Mouse (Mus musculus): ENCODE results near the gene Akap8l.

The Akap8l gene

DNA sequence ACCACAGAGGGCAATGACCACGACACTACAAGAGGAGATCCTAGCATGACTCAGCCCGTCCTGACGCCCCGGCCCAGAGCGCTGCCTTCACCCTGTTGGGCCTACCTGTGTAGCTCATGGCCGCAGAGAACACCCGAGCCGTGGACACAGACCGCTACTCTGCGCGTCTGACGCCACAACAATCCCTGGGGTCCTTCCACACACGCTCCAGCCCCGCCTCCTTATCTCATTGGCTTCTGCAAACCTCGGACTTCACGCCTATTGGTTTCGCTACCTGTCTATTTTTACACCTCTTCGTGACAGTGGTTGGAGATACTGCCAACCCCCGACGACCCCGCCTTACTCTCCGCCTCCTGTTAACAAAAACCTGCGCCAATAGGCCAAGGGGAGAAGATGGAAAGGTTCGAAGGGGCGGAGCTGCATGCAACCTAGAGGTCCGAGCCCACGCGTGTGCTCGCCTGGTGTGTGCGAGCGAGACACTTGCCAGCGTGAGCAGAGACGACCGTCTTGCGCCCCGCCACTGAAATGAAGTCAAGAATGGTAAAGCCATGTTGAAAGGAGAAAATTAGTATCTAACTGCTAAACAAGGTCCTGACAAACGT is at the start of gene Akap8l:
Akap8l (minus strand) TSS at position 226 of the 602 bp plus-strand sequence.
- peak; percentile 98 for DNase-seq

DNA sequence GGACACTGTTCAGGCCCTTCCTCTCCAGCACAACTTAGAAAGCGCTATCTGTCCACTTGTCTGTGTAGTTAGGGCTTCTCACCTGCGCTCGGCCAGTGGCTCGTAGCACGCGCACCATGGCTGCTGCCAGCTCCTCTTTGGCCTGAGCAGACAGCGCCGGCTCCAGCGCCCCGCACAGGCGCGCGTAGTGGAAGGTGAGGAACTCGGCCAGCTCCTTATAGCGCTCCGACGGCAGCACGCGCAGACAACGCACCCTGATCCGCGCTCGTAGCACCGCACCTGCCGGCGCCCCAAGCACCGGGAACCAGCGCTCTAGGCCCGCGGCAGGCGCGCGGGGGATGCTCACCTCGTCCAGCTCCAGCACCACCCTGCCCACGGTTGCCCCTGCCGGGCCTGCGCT is 45.9 kb upstream of the Akap8l start:
- no peak for DNase-seq

DNA sequence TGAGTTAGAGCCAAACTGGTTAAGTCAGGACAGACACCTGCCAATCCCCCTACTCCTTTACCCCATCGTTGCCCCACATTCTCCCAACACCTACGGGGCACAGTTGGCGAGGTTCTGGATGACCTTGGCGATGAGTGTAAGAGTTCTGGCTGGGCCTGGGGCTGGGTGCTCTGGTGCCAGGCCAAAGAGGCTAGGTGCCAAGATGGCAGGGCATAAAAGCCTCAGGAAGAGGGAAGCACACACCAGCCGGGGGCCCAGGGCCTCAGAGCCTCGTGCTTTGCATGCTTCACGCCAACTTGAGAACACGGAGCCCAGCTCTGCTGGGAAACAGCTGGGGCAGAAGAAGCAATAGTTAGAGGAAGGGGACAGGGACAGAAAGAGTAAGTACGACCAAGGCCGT is 43.5 kb upstream of the Akap8l start:
- no peak for DNase-seq

DNA sequence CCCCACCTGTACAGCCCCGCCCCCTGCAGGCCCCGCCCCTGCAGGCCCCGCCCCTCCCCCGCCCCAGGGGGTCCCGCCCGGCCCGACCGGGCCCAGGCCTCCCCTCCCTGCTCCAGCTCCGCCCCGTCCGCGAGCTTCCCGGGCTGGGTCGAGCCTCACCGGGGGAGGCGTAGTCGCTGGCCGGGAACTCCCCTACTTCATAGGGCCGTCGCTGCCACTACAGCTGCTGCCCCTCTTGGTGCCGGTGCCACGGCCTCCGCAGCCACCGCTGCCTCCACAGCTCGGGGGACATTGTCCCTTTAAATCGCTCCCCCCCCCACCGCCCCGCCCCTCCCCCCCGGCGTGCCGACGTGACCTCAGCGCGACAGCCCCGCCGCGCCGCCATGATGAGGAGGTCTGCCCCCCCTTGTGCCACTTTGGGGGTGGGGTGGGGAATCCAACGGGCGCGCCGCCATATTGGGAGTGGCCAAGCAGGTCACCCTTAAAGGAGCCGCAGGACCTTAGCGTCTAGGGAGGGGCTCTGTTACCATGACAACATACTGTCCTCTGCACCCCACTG is 38.8 kb upstream of the Akap8l start, which contains the start of gene Wiz:
Wiz (minus strand) TSS at position 339 of the 559 bp plus-strand sequence.
- peak; percentile 96 for DNase-seq

DNA sequence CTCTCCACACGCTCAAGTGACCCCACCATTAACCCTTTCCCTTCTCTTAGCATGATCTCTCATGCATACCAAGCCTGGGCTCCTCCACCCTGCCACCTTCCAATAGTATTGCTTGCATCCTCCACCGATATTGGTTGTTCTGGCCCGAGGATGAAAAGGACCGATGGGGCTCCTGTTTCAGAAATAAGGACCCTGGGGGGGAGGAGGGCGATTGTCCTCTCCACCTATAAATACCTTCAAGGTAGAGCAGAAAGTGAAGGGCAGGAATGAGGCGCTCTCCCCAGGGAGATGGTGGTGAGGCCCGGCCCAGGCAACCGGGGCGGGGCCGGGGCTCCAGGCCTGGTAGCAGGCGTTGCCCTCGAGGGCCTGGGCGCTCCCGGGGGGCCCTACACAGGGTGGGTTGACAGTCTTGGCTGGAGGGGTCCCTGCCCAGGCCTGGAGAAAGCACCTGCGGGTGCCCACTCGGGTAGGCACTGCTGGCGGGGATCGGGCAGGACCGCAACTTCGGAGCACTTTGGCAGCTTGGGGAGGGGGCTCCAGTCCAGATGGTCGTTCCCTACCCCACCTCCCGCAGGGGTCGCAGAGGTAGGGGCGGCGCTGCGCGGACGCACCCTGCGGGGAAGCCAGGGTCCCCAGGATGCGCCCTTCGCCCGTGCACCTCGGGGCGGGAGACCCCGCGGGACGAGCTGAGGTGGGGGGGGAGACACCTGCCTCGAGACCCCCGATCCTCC is 38.1 kb upstream of the Akap8l start:
- peak; percentile 42 for DNase-seq

DNA sequence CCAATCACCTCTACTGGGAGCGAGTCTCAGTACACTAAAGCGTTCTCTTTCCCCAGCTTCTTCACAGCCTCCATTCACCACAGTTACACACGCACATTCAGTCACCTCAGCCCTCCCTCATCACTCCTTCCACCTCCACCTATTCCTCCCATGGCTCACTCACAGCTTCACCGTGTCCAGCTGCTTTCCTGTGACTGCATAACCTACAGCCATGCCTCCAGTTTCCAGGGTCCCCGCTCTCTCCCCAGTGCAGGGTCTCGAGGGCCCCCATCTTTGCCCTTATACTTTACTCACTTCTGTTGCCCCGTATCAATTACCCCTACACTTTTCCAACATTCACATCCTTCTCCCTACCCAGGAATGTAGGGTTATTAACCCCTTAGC is 37.6 kb upstream of the Akap8l start:
- no peak for DNase-seq

DNA sequence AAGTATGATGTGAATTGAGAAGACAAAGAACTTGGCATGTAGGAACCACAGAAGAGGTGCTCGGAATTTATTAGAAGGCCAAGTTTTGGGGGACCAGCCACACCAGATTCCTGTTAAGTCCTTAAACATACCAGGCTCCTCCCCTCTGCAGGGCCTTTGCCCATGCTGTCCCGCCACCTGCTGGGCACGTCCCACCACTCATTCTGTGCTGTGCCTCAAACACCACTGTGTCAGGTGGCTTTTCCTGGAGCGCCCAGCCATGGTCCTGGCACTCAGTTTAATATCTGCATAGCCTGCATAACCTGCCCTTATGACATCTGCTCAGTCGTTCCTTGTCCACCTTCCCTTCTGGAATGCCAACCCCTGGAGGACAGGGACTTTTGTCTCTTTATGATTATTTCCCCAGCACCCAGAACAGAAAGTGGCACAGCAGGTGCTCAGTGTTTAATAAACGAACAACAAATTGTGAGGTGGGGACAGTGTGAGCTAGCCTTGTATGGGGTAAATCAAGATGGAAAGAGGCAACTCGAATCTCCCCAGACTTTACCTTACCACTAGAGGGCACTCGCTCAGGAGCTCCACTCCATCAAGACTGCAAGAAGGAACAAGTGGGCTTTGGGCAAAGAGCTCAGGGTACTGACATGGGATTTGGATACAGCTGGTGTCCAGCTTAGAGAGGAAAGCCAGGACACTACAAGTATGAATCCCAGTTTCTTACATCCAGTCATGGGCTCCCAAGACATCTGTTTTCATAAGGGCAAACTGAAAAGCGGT is 36.4 kb upstream of the Akap8l start:
- DNase-seq = peak; percentile 47

DNA sequence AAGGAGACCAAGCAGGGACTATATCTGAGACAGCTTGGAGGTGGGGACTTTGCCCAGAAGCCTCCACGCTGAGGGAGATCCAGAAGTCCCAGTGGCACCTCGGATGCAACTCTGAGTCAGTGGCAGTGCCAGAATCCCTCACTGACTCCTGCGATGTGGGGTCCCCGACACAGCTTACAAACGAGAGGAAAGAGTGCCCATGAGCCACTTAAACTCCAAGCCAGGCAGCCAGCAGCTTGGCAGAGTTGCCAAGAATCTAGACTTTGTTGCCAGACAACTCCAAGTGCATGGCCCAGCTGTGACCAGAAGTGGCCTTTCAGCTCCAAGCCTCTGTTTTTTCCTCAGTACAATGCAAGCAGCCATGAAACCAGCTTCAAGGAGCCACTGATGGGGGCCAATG is 33.3 kb upstream of the Akap8l start:
- DNase-seq = no peak

DNA sequence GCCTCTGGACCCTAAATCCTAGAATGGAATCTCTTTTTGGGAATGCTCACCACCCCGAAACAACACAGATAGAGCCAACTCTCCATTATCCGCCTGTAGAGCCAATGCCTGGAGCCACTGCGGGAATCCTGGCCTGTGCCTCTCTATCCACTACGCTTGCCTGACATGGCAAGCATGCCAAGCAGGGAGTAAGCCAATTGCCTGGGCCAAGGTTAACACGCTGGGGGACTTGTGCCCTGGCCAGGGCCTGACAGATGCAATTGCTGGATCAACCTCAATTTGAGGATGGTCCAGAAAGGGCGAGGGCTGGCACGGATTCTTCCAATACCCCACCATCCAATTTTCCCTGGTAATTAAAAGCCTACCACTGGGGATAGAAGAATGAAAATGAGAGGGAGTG is 32.2 kb upstream of the Akap8l start:
- no peak for DNase-seq

DNA sequence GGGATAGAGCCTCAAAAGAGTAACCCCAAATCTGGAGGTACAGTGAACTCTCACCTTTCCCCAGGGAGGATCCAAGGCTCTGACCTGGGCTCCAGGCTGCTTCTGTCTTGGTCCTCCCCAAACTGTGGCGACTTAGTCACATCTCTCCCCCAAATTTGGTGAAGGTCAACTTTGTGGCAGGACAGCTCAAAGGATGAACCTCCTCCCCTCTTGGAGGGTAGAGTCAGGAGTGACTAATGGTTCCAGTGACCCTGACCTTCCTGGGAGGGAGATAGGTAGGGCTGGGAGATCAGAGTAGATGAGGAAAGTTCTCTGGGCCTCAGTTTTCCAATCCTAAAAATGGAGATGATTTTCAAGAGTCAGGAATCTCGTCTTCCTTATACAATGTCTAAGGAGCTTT is 28.4 kb upstream of the Akap8l start:
- DNase-seq = no peak

DNA sequence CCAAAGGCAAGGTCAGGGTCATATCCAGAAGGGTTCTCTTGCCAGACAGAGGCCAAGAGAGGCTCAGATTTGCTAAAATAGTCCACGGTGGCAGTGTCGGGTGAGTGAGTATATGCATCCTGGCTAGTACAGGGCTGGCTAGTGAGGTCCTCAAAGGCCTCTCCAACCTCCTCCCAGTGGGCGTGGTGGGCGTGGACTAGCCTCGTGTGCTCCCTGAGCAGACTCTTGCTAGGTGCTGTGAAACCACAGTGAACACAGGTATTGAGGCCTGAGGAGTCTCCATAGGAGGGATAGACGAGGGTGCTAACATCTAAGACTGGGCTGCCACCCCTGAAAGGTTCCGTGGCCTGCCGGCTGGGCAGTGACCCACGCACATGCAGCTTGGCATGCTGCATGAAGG is 26.7 kb upstream of the Akap8l start:
- DNase-seq = no peak

DNA sequence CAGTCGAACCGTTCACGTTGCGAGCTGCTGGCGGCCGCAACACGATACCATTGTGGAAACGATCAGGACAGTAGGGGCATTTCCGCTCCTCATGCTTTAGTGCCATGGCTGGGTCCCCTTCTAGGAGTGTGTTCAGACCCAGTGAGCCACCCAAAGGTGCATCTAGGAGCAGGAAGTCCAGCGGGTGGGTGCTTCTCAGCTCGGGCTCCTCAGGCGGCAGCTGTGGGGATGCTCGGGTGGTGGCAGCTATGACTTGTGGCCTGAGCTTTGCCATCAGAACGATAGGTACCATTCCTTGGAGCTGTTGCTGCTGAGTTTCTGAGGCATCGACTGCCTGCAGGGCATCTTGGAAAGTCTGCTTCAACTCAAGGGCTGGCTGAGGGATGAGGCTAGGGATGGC is 26.1 kb upstream of the Akap8l start:
- no peak for DNase-seq

DNA sequence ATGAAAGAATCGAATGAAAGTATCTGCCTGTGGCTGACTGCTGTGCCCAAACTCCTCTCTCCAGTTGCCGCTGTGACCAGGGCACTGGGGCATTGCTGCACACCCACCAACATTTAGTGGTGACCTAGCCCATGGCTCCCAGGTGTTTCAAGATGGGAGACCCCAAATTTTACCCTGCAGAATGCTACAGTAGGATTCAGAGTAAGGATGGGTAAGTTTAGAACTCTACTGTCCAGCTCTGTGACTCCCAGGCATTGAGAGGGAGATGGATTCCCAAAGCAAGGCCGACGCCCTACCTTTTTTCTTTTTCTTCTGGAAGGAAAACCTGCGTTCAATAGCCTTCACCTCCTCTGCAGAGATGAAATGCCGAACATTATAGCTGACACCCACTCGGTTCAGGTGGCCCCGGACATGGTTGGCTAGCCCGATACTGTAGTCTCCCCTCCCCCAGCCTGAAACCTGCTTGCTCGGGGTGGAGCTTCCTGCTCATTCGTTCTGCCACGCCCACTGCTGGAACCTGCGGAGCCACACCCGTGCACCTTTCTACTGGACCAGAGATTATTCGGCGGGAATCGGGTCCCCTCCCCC is 18.7 kb upstream of the Akap8l start:
- DNase-seq = no peak

DNA sequence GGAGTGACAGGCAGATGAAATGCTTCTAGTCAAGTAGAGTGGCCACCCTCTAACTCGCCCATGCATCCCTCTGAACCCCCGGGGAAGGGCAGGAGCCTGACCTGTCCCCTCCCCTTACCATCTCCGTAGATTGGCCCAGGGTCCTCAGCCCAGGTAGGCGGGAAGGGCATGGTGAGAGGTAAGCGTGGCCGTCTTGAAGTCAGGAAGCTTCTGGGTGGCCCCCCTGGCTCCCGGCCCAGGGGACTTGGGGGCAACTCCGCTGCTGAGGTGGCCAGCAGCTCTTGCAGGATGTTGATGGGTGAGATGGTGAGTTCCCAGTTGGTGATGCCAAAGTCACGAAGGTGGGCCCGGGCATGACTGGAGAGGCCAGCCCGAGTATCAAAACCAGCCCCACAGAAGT is 17.3 kb upstream of the Akap8l start:
- DNase-seq = no peak

DNA sequence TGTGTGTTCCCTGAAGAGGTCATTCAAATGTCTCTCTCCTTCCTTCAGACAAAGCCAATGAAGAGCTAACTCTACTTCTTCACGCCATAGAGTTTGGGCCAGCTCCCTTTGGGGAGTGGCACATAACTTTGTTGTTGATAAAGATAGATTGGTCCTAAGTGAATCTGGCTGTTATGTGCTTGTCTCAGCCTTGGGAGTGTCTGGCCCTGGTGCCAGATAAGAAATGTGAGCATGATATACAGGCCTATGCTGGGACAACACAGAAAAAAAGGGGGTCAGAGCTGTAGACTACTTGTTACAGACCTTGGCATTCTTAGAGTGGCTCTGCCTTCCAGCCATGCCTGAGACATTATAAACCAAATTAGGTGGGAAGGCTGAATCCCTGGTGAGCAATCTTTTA is 14.9 kb upstream of the Akap8l start:
- DNase-seq = no peak

DNA sequence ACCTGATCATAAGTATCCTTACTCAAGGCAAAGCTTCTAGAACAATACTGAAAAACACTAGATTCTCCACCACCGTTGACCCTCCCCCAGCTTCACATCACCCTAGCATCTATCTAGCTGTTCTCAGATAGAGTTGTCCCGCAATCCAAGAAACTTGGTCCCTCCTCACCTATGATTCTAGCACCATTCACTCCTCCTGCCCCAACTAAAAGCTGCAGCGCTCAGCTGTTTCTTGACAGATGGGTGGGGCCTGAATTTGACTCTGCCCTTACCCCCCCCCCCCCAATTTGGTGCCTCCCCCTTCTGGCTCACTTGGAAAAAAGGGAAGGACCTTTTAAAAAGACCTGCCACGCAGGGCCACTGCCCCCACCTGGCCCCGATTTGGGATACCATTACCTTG is 14.4 kb upstream of the Akap8l start:
- DNase-seq = no peak

DNA sequence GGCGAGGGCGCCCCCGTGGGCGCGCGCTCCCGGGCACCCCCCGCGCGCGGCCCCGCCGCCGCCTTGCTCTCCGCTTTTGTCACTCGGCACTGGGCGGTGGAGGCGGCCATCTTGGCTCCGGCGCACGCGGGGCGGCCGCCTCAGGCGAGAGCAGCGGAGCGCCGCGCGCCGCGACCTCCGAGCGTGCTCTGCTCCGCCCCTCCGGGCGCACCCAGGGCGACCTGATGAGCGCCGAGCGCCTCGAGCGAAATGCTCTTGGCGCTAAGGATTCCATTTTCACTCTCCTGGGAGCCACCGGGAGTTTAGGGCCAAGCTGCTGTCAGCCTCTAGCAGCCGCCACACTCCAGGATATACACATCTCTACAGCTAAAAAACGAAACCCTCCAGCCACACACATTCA is 13.9 kb upstream of the Akap8l start:
- DNase-seq = peak; percentile 94

DNA sequence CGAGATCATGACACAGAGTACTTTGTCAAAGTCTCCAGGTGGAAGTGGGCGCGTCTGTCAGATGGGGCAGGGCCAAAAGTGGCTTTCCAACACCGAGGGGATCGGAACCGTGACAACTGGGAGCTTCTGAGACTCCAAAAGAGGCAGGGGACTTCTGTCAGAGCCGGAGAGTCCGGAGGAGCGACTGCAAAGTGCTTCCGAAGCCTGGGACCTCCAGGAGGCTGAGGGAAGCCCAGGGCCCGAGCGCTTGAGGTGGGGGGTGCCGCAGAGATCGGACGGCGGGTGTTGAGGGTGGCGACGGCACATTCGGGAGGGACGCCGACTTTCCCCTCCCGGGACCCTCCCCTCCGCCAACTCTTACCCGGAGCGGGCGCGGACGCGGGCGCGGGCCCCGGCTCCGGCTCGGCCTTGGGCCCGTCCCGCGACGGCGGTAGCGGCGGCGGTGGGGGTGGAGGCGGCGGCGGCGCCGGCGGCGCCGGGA is 13.5 kb upstream of the Akap8l start:
- no peak for DNase-seq

DNA sequence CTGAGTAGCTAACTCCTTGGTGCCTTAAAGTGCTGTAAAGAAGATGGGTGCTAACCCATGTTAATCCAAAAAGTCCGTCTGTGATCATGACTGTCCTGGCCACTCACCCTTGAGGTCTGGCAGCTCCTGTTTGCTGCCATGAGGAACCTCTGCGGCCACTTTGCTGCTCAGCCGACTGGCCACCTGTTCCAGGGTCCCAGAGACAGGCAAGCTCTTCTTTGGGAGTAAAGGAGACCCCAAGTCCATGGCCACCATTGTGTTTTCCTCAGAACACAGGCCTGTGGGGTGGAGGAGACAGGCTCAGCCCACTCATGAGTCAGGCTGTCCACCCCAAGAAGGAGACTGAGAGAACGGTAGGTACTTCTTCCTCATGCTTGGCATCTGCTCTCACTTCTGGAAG is 12.3 kb upstream of the Akap8l start:
- no peak for DNase-seq

DNA sequence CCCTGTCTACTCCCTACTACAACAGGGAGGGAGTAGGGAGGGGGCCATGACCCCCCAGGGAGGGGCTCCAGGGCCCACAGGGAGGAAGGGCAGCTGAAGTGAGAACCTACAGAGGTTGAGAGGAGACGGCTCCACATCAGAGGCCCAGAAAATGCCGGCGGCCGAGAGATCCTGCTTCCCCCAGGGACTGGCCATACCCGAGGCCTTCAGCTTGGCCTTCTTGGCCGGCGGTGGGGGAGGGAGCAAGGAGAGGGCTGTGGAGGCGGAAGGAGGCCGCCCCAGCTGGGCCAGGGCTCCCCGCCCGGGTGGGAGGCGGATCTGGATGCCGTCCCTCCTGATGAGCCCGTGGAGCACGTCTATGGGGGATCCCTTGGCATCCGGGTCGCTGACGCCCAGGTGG is 9.5 kb upstream of the Akap8l start:
- DNase-seq = no peak

DNA sequence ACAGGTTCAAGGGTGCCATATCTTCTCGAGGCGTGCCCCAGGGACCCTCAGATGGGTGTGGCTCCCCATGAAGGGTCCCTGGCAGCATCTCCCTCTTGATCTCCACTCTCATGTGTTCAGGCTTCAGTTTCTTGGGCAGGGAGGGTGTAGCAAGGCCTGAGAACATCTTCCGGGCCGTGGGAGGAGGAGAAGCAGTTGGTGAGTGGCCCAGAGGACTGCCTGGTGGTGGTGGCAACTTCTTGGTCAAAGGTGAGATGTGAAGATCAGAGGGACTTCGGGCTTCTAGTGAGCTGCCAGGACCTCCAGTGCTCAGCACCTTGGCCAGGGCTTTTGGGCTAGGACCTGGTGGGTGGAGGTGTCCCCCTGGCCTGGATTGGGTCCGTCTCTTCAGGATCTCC is 8.5 kb upstream of the Akap8l start:
- no peak for DNase-seq

DNA sequence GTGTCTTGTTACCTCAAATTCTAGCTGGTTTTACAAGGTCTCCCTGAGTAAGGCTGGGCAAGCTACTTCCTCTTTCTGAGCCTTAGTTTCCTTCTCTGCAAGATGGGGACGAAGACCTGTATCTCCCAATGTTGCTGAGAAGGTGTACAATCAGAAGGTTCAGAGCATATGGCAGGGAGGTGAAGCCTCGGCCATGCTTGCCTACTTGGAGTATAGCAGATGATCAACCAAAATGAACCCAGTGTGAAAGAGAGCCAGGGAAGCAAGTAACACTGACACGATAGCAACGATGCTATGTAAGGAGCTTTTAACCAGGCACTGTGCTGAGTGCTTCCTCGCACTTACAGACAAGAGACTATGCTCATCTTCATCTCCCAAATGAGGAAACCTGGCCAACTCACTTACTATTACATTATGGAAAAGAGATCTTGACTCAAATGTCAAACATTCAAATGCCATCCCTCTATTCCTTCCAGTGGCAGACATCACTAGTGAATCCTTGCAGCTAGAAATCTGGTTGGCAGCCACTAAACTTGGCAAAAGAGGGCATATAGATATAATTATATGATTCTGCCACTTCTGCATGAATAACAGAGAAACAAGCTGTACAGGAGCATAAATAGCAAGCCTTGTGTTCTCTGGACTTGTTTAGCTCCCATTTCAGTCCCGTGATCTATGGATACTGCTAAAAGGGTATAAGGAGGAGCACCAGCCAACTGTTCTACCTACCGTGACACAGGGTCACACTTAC is 8.0 kb upstream of the Akap8l start:
- DNase-seq = no peak

All from kidney, postnatal 14 days (tissue).